Mouse (Mus musculus) left cerebral cortex, adult 9 months (tissue): Measurements from ENCODE around the gene Sdr42e1.

Experiments
- DNase-seq, 2 experiments: peaks; one replicate each; pipeline ENCODE4 v3.0.0; 2022; ENCODE audit warnings: low spot score in 2 of 2

The Sdr42e1 gene

GRCm38 (mm10) chr8:117673430-117673830 lies at the start of gene Sdr42e1:
Gene Sdr42e1 (minus strand): TSS chr8:117673689.
- DNase-seq: peak in 1 of 2 experiments; percentile 48

- DNase-seq: no peak
These were observed 44.8 kb upstream of the Sdr42e1 start for GRCm38 (mm10) chr8:117718152-117718860.

GRCm38 (mm10) chr8:117715896-117716295 lies 42.4 kb upstream of the Sdr42e1 start:
- DNase-seq: no peak

DNA sequence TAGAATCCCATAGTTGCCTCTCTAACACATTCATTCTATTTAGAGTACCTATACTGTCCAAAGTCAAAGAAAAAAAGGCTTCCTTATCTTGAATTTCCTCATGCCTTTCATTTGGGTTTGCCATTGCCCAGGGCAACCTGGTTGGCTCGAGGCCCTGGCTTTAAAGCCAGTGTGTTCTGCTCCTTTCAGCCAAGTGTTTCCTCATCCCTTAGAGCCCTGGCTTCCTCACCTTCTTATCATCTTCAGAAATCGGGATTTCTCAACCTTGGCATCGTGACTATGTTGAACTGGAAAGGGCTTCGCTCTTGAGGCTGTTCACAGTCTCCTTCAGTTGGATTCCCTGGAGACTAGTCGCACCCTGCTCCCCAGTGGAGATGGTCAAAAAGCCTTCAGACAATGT lies 41.1 kb upstream of the Sdr42e1 start:
- DNase-seq: no peak

DNA sequence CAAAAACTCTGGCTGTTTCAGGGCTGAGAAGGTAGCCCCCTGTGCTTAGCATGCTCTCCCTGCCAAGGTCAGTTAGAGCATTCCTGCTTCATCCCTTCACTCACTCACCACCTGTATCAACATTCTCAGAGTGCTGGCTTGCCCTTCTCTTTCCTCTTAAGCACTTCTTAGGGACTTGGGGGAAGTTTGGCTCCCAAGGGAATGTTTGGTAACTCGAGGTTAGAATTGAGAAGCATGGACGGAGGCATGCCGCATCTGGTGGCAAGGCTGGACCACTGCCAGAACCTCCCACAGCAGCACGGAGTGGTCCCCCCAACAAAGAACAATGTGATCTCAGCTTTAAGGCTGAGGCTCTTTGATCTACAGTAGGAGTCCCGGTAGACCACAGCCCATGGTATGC lies 38.7 kb upstream of the Sdr42e1 start:
- DNase-seq: no peak

- no peak for DNase-seq
These were observed 32.7 kb upstream of the Sdr42e1 start for GRCm38 (mm10) chr8:117706141-117706540.

DNA sequence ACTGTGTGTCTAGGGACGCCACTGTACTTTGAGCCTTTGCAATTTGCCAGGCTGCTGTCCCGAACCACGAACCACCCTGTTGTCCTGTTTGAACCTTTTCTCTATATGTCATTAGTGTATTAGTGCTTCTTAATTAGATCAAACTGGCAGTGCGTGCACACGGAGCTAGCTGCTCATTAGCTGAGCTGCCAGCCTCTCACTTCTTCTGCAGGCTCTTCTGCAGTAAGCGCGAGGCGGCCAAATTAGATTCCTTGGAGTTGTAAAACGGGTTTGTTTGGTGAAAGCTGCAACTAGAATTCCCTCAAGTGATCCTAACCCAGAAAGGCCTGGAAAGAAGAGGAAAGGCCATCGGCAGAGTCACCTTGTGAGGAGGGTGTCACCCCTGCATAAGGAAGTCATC lies 29.2 kb upstream of the Sdr42e1 start:
- no peak for DNase-seq

GRCm38 (mm10) chr8:117701859-117702258 lies 28.4 kb upstream of the Sdr42e1 start, which contains the start of gene Hsd17b2:
Gene Hsd17b2 (plus strand): TSS chr8:117701904.
- no peak for DNase-seq

- DNase-seq: no peak
These were observed 27.8 kb upstream of the Sdr42e1 start for GRCm38 (mm10) chr8:117701246-117701645.

DNA sequence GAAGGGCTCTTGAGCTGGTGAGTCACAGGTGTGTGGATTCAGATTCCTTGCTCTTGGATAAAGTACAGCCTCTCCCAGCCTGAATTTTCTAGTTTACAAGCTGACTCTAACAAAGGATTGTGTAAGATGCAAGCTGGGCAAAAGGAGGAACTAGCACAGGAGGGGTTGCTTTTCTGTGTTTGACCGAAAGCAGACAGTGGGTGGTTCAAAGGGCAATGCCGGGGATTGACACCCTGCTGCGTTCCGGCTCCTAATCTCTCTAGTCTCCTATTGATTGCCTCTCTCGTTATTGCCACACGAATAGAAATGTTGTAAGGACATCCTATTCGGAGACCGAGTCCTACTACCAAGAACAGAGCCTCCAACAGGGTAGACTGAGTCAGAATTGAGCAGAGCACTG lies 27.2 kb upstream of the Sdr42e1 start:
- no peak for DNase-seq

DNA sequence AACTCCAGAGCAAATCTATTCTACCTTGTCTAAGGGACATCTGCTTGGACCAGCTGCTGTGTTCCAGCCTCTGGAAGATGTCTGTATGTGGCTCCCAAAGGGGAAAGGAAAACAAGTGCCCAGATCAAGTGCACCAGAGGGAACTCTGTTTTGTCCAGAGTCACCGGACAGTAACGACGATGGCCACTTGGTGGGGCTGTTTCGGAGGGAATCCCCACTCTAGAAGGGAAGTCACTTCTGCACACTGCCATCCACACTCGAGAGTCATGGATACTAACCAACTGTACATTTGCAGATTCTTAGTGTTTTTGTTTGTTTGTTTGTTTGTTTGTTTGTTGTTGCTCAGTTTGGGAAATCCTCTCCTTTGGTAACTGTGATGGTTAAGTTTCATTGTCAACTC lies 23.8 kb upstream of the Sdr42e1 start:
- peak in 1 of 2 experiments; percentile 30 for DNase-seq

DNA sequence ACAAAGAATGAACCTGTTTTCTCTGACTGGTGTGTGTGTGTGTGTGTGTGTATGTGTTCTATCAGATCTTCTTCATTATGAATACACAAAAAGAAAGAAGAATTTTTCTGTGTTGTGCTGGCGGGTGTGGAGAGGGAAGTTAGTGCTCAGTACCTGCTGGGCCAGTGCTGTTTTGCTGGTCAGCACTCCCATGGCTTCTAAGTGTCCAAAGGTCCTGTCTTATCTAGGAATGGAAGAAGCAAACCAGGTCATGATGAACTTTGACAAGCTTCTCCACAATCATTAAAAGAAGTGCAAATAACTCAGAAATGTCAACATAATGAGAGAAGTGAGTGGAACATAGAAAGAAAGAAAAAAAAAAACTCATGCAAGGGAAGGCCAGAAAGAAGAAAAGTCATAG lies 22.1 kb upstream of the Sdr42e1 start:
- DNase-seq: no peak

GRCm38 (mm10) chr8:117692131-117692530 lies 18.6 kb upstream of the Sdr42e1 start:
- DNase-seq: no peak

DNA sequence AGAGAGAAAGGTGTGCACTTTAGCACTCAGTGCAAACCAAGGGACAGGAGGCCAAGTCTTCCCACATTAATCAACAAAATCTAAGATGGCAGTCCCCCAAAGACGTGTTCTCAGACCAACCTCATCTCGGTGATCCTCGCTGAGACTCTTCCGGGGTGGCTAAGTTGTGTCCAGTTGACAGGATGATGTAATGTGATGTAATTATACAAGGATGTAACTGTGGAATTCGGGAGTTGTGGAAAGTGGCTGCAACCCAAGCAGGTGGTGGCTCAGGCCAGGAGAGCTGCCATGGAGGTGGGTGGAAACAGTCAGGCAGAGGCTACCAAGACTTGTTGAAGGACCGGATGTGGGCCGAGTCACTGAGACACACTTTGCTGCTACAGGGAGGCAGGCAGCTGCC lies 14.4 kb upstream of the Sdr42e1 start:
- no peak for DNase-seq

- no peak for DNase-seq
These were observed 11.0 kb upstream of the Sdr42e1 start for GRCm38 (mm10) chr8:117684504-117684903.

- no peak for DNase-seq
These were observed 10.5 kb upstream of the Sdr42e1 start for GRCm38 (mm10) chr8:117683925-117684472.

DNA sequence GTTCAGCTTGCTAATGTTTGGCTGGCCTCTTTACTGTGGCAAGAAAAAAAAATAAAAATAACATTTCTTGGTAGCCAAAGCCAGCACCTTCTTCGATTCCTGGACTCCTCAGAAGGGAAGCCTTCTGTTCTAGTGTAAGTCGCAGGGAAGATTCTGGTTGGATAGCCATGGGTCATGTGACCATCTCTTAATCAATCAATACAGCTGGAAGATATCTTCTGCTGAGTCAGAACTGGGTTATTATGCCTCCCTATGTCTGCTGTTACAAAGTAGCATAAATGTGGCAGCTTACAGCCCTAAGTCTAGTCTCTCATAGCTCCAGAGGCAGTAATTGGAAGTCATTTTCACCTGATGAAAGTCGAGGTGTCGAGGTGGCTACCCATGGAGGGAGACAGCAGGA lies 5.2 kb upstream of the Sdr42e1 start:
- no peak for DNase-seq

- DNase-seq: no peak
These were observed 3.5 kb upstream of the Sdr42e1 start for GRCm38 (mm10) chr8:117677011-117677410.

DNA sequence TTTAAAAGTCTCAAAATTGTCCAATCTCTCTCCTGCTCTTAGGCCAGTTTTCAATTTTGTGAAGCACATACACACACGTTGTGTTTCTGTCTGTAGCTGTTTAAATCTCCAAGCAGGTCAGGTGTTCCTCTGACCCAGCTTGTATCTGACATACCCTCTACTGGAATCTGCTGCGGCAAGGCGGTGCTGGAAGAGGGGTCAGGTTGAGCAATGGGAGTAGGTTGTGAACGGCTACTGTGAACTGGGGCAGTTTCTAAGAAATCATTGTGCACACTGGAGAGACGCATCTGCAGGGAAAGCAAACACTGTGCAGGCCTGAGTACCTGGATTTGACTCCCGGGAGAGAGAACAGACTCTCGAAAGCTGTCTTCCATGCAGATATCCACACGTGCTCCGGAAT lies 3.0 kb upstream of the Sdr42e1 start:
- DNase-seq: no peak

GRCm38 (mm10) chr8:117675171-117675570 lies 1.7 kb upstream of the Sdr42e1 start:
- no peak for DNase-seq

DNA sequence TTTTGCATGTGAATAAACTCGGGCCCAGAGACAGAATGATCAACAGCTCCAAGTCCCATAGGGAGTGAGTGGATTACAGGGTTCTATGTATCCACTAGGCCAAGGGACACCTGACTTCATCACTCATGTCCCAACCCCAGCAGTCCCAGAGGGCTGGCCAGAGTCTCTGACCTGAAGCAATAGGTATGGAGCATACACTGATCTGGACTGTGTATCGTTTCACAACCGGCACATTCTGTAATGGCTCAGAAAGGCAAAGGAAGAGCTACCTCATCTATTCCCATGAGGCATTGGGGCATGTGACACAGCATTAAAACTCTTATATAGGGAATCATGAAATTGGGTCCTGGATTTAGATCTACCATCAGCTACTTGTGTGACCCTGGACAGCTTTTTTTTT lies 931 bp downstream of the Sdr42e1 start:
- DNase-seq: no peak

- DNase-seq: no peak
These were observed 3.0 kb downstream of the Sdr42e1 start for GRCm38 (mm10) chr8:117670461-117670860.

- no peak for DNase-seq
These were observed 6.0 kb downstream of the Sdr42e1 start for GRCm38 (mm10) chr8:117667349-117668124.
